Mouse (Mus musculus) kidney, embryonic 16.5 days (tissue): ENCODE results near the gene Hmg20a. TPM values are rescaled to one million over a fixed set of nuclear protein-coding genes. Genes with fewer than 3 reads are reported as not detected.

Experiments used
- ATAC-seq: fragments of 200-750 bp; cut with Nextera tagmentation; 2 replicates; pipeline ENCODE4 v1.8.0; 2017; ENCODE audit warnings: moderate TSS enrichment; ENCODE audit not compliant: low FRiP score, low TSS enrichment
- H3K27ac ChIP-seq: fragments of 300-500 bp; sonication (generic); 2 replicates; pipeline ENCODE4 v1.5.1; 2014; ENCODE audit warnings: low read length
- H3K27me3 ChIP-seq: fragments of 300-500 bp; sonication (generic); 2 replicates; pipeline ENCODE4 v1.6.1; 2014; ENCODE audit warnings: low read length, control low read depth, mixed read lengths; ENCODE audit not compliant: insufficient read depth
- H3K36me3 ChIP-seq: fragments of 300-500 bp; sonication (generic); 2 replicates; pipeline ENCODE4 v1.6.1; 2014; ENCODE audit warnings: low read length, control low read depth, mixed read lengths; ENCODE audit not compliant: insufficient read depth
- H3K4me1 ChIP-seq: fragments of 300-500 bp; sonication (generic); 2 replicates; pipeline ENCODE4 v1.6.1; 2014; ENCODE audit warnings: low read length, control low read depth, mixed read lengths; ENCODE audit not compliant: insufficient read depth
- H3K4me2 ChIP-seq: fragments of 300-500 bp; sonication (generic); replicated peaks from 2 replicates; pipeline ENCODE4 v1.6.1; 2014; ENCODE audit warnings: low read depth, low read length
- H3K4me3 ChIP-seq: fragments of 300-500 bp; sonication (generic); 2 replicates; pipeline ENCODE4 v1.5.1; 2014; ENCODE audit warnings: mild to moderate bottlenecking, low read length
- H3K9ac ChIP-seq: fragments of 300-500 bp; sonication (generic); replicated peaks from 2 replicates; pipeline ENCODE4 v1.6.1; 2014; ENCODE audit warnings: low read length
- H3K9me3 ChIP-seq: fragments of 300-500 bp; sonication (generic); 2 replicates; pipeline ENCODE4 v1.6.1; 2016; ENCODE audit warnings: low read length, control low read depth
- WGBS: fragments of 180-500 bp; shearing (Covaris S2); extraction: QIAGEN DNeasy Blood & Tissue Kit; methylation state at CpG from one replicate; pipeline ENCODE4 v1.1.7; 2014; 5-methylcytosine and 5-hydroxymethylcytosine counted together
- polyA plus RNA-seq: library from polyadenylated mRNA; unstranded; fragments of >200 nt; fragmentation: Nextera tagmentation; extraction: Ambion mirVana; gene quantifications from 2 replicates; pipeline ENCODE4 v1.2.1, GENCODE M21; 2015

The Hmg20a gene
- polyA plus RNA-seq, 1 experiment from 2014 or later = 59.7 TPM

DNA sequence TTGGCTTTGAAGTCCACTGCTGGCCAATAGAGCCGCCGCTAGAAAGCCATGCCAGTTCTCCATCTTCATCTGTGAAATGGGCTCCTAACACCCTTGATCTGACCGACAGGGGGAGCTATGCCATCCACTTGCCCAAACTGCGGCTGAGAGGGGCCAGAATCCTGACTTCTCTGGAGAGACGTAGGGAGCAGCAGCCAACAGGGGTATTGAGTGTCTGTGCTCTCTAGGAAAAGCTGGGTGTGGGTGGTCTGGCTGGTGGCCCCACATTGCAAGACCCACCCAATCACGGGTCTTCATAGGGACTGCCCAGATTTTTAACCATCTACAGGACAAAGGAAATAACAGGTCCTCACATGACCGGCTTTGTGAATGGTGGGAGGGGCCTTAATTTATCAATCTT lies 116.3 kb downstream of the Hmg20a start:
- Histone ChIP-seq H3K36me3 (no peaks in the 10 kb centered on the region), H3K4me3 (no peak overlapping the region), H3K27me3 (no peaks in the 10 kb centered on the region), H3K4me2 (no peak overlapping the region), H3K9me3 (no peaks in the 10 kb centered on the region), H3K9ac (no peak overlapping the region), H3K4me1 (peaks cover 8% of the 10 kb centered on the region), H3K27ac (peak overlapping the region; percentile 44; the same call in 1 of the 2 replicates)
- WGBS = 47% methylated on average over 7 of the region's 7 CpGs
- ATAC-seq = peak; percentile 58; the same call in 1 of the 2 replicates

DNA sequence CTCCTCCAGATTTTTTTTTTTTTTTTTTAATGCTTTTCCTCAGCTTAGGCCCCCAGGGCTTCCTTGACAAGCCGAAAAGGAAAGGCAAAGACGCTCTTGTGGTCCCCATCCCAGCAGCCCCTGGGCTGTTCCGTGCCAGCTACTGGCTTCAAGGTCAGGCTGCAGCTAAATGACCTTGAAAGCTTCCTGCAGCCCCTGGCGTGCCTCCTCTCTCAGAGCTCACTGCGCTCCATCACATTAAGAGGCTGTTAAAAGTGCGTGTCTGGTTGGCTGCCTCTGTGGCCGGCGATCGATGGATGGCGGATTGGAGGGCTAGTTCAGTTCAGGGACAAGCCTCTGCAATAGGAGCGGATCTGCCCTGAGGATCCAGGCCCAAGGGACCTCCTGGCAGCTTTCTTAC lies 117.0 kb downstream of the Hmg20a start:
- 0 out of 2 replicates have a peak, but pooled peaks have one; percentile 32 for ATAC-seq

DNA sequence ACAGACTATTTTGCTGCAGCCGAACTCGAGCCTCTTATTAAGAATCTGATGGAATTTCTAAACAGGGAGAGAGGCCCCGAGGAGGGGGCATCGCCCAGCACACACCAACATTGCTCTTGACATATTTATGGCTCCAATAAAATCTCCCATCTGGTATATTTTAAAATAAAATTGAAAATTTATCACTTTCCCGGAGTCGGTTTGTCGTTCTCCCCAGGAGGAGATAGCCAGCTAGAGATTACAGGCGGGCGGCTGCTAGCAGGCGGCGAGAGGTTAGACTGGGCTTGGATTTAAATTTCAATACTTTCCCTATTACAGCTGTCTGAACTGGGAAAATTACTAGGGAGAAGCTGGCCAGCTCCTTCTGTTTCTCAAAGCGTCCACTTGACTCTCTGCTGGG lies 121.6 kb downstream of the Hmg20a start:
- H3K9ac ChIP-seq = no peak overlapping the region
- peaks cover 17% of the 10 kb centered on the region for H3K4me1 ChIP-seq
- no peaks in the 10 kb centered on the region for H3K36me3 ChIP-seq
- H3K4me3 ChIP-seq = no peak overlapping the region
- no peak; the same call in 1 of the 2 replicates for ATAC-seq
- H3K4me2 ChIP-seq = no peak overlapping the region
- no peaks in the 10 kb centered on the region for H3K27me3 ChIP-seq
- WGBS = 19% methylated on average over 12 of the region's 12 CpGs
- H3K27ac ChIP-seq = 0 out of 2 replicates have a peak overlapping the region, but pooled peaks have one; percentile 33
- no peaks in the 10 kb centered on the region for H3K9me3 ChIP-seq

More for the DNA sequence above, 117.0 kb downstream of the Hmg20a start:
- H3K4me3 ChIP-seq = no peak overlapping the region
- no peaks in the 10 kb centered on the region for H3K36me3 ChIP-seq
- H3K9ac ChIP-seq = 0 out of 2 replicates have a peak overlapping the region, but pooled peaks have one; percentile 15
- H3K4me1 ChIP-seq = peaks cover 15% of the 10 kb centered on the region
- H3K9me3 ChIP-seq = no peaks in the 10 kb centered on the region
- H3K4me2 ChIP-seq = peak overlapping the region; percentile 22
- no peaks in the 10 kb centered on the region for H3K27me3 ChIP-seq
- WGBS = 12% methylated on average over 11 of the region's 11 CpGs
- H3K27ac ChIP-seq = no peak overlapping the region; the same call in 1 of the 2 replicates

DNA sequence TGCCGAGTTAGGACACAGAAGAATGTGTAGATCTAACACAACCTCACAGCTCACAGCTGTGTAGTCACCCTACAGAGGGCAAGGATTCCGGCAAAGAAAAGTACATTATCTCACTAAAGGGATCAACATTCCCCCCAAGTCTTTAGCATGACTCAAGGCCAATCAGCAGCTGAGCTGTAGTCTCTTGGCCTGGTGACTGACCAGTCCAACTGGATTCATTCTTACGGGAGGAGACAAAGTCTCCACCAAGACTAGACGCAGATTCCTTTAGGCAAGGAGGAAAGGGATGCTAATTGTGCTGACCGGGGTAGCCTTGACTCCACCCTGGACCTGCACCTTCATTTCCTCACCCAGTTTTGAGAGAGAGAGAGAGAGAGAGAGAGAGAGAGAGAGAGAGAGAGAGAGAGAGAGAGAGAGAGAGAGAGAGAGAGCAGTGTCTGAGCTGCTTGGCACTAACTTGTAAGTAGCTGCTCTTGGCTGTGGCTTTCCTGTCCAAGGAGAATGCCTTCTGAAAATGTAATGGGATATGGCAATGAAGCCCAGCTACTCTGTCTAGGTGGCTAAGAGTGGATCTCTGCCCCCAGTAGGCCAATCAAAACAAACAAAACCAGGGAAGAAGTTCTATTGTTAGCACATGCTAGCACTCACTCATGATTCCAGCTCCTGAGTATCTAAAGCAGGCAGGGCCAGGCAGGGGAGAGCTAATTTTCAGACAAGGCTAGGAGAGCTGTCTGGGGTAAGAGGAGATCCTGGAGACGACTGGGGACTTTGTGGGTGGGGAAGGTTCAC lies 126.5 kb downstream of the Hmg20a start:
- Histone ChIP-seq H3K27ac (no peak overlapping the region), H3K4me2 (no peak overlapping the region), H3K9ac (no peak overlapping the region), H3K36me3 (no peaks in the 10 kb centered on the region), H3K4me1 (peaks cover 10% of the 10 kb centered on the region), H3K9me3 (no peaks in the 10 kb centered on the region), H3K27me3 (no peaks in the 10 kb centered on the region), H3K4me3 (no peak overlapping the region)
- 57% methylated on average over 6 of the region's 6 CpGs for WGBS
- ATAC-seq = no peak

Other genes starting within 250 kb of the Hmg20a start
- gene Peak1, start 542 bp upstream of the Hmg20a start, polyA plus RNA-seq = 14.0 and 16.9 TPM in 2 replicates